Mouse (Mus musculus) neural tube, embryonic 13.5 days (tissue): ENCODE data around the gene Usp39. TPM values are rescaled to one million over a fixed set of nuclear protein-coding genes. Genes with fewer than 3 reads are reported as not detected.

Source experiments
- ATAC-seq: fragments of 200-750 bp; cut with Nextera tagmentation; 2 replicates; pipeline ENCODE4 v1.8.0; 2017; ENCODE audit warnings: low read depth, mild to moderate bottlenecking, moderate TSS enrichment, moderate library complexity
- H3K27ac ChIP-seq: fragments of 300-500 bp; sonication (generic); replicated peaks from 2 replicates; pipeline ENCODE4 v1.5.1; 2015; ENCODE audit warnings: moderate library complexity, mild to moderate bottlenecking, inconsistent platforms
- H3K27me3 ChIP-seq: fragments of 300-500 bp; sonication (generic); 2 replicates; pipeline ENCODE4 v1.6.1; 2015; ENCODE audit warnings: mild to moderate bottlenecking, inconsistent platforms
- H3K36me3 ChIP-seq: fragments of 300-500 bp; sonication (generic); 2 replicates; pipeline ENCODE4 v1.6.1; 2015; ENCODE audit warnings: mild to moderate bottlenecking, inconsistent platforms
- H3K4me1 ChIP-seq: fragments of 300-500 bp; sonication (generic); replicated peaks from 2 replicates; pipeline ENCODE4 v1.6.1; 2015; ENCODE audit warnings: inconsistent platforms
- H3K4me2 ChIP-seq: fragments of 300-500 bp; sonication (generic); 2 replicates; pipeline ENCODE4 v1.6.1; 2015; ENCODE audit warnings: inconsistent platforms, mild to moderate bottlenecking, moderate library complexity
- H3K4me3 ChIP-seq: fragments of 300-500 bp; sonication (generic); 2 replicates; pipeline ENCODE4 v1.5.1; 2015; ENCODE audit warnings: mild to moderate bottlenecking, inconsistent platforms
- H3K9ac ChIP-seq: fragments of 300-500 bp; sonication (generic); 2 replicates; pipeline ENCODE4 v1.6.1; 2015; ENCODE audit warnings: moderate library complexity, mild to moderate bottlenecking, inconsistent platforms
- H3K9me3 ChIP-seq: fragments of 300-500 bp; sonication (generic); 2 replicates; pipeline ENCODE4 v1.6.1; 2016; ENCODE audit warnings: inconsistent platforms
- WGBS: fragments of 180-500 bp; shearing (Covaris S2); methylation state at CpG from one replicate; pipeline ENCODE4 v1.1.7; 2015; 5-methylcytosine and 5-hydroxymethylcytosine counted together
- polyA plus RNA-seq: library from polyadenylated mRNA; unstranded; fragments of >200 nt; fragmentation: Nextera tagmentation; extraction: Ambion mirVana; gene quantifications from 2 replicates; pipeline ENCODE4 v1.2.1, GENCODE M21; 2015

The Usp39 gene
- polyA plus RNA-seq, 1 experiment from 2014 or later: 47.2 TPM

DNA sequence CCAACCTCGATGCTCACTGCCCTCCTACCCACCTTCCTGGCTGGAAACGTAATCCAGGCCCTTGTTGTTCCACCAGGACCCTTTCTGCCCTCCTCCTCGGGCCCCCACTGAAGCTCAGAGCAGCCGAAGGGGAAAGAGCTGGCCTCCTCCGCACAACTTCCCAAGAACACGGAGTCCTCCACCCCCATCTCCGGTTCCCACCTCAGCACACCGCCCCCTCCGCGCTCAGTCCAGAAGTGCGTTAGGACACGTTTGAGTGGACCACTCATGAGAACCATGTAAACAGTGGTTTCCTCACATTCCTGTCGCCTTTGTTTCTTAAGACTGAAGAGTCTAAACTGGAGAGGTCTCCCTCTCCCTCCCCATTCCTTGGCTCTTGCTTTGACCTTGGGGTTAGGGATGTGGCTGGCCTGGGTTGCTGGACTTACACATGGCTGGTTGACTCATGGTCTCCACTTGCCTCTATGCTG lies 68.0 kb downstream of the Usp39 start:
- no peaks in the 10 kb centered on the region for H3K9me3 ChIP-seq
- no peaks in the 10 kb centered on the region for H3K27me3 ChIP-seq
- WGBS: 86% methylated on average over 13 of the region's 13 CpGs
- no peak overlapping the region for H3K9ac ChIP-seq
- no peaks in the 10 kb centered on the region for H3K36me3 ChIP-seq
- no peak for ATAC-seq
- H3K27ac ChIP-seq: no peak overlapping the region
- H3K4me1 ChIP-seq: no peaks in the 10 kb centered on the region
- no peak overlapping the region for H3K4me2 ChIP-seq
- no peak overlapping the region for H3K4me3 ChIP-seq

DNA sequence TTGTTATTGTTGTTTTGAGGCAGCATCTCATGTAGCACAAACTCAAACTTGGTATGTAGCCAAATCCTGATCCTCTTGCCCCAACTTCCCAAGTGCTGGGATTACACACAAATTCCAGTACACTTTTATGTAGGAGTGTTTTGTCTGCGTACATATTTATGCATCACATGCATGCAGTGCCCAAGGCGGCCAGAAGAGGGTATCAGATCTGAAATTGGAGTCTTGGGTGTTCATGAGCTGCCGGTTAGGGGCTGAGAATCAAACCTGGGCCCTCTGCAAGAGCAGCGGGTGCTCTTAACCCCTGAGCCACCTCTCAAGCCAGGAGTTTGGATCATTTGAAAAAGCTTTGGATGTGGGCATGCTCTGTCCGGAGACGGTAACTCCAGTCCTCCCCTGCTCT lies 68.8 kb downstream of the Usp39 start:
- Histone ChIP-seq H3K9ac (no peak overlapping the region), H3K4me1 (no peaks in the 10 kb centered on the region), H3K27ac (no peak overlapping the region), H3K9me3 (no peaks in the 10 kb centered on the region), H3K4me3 (no peak overlapping the region), H3K36me3 (no peaks in the 10 kb centered on the region), H3K27me3 (no peaks in the 10 kb centered on the region), H3K4me2 (no peak overlapping the region)
- no peak for ATAC-seq
- WGBS: 90% methylated on average over 6 of the region's 6 CpGs

DNA sequence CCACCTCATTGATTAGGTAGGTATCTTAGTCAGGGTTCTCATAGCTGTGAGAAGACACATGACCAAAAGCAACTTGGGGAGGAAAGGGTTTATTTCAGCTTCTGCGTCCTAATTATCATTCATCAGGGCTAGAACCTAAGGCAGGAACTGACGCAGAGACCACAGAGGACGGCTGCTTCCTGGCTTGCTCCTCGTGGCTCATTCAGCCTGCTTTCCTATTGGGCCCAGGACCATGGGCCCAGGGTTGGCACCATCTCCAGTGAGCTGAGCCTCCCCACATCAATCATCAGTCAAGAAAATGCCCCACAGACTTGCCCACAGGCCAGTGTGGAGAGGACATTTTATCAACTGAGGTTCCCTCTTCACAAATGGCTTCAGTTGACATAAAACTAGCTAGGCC lies 69.5 kb downstream of the Usp39 start:
- H3K27me3 ChIP-seq: no peaks in the 10 kb centered on the region
- H3K4me1 ChIP-seq: no peaks in the 10 kb centered on the region
- WGBS: 75% methylated on average over 4 of the region's 4 CpGs
- ATAC-seq: no peak
- H3K27ac ChIP-seq: no peak overlapping the region
- no peaks in the 10 kb centered on the region for H3K36me3 ChIP-seq
- H3K4me2 ChIP-seq: no peak overlapping the region
- H3K9ac ChIP-seq: no peak overlapping the region
- H3K9me3 ChIP-seq: no peaks in the 10 kb centered on the region
- H3K4me3 ChIP-seq: no peak overlapping the region

DNA sequence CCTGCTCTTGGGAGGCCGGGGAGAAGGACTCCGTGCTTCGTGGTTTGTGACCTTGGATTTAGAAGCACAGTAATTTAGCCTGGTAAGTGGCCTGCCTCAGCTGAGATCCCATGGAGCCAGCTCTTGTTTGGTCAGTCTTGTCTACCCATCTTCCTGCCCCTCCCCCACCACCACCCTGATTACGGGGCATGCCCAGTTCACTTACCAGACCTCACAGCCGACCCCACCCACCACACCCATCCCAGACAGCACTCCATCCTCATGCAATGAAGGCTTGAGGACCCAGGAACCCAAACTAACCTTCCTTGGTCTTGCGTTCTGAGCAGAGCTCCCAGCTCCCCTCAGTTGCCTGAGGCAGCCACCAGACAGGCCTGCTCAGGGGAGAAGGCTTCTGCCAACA lies 71.8 kb downstream of the Usp39 start:
- H3K9me3 ChIP-seq: no peaks in the 10 kb centered on the region
- H3K27me3 ChIP-seq: no peaks in the 10 kb centered on the region
- 0 out of 2 replicates have a peak, but pooled peaks cover 4% of the 10 kb centered on the region for H3K4me1 ChIP-seq
- H3K36me3 ChIP-seq: no peaks in the 10 kb centered on the region
- ATAC-seq: no peak
- H3K27ac ChIP-seq: no peak overlapping the region
- no peak overlapping the region for H3K4me2 ChIP-seq
- 82% methylated on average over 6 of the region's 6 CpGs for WGBS
- no peak overlapping the region for H3K4me3 ChIP-seq
- H3K9ac ChIP-seq: no peak overlapping the region

DNA sequence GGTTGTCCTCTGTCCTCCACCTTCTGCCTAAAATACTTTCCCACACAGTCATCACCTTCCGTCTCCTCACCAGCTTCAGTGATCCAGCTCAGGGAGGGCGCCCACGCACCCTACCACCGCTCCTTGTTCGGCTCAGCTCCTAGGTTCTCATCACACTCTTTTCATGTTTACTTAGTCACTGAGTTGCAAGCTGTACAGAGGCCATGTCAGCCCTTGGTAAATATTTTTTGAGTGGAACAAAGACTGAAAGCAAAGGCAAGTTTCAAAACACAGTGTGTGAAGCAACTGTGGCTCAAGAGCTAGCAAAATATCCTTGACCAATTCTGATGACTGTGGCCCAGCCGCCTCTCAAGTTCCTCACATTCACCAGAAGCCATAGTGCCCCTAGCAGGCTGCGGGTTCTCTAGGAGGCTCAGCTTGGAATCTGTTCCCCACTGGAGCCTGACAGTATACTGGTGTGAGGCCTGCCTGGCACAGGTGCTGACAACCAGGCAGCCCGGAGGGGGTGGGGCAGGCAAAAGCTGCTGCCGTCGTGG lies 72.8 kb downstream of the Usp39 start:
- no peak for ATAC-seq
- no peak overlapping the region for H3K4me2 ChIP-seq
- no peaks in the 10 kb centered on the region for H3K9me3 ChIP-seq
- H3K36me3 ChIP-seq: no peaks in the 10 kb centered on the region
- no peak overlapping the region for H3K27ac ChIP-seq
- WGBS: 84% methylated on average over 10 of the region's 10 CpGs
- H3K27me3 ChIP-seq: 0 out of 2 replicates have a peak, but pooled peaks cover 1% of the 10 kb centered on the region
- 0 out of 2 replicates have a peak, but pooled peaks cover 6% of the 10 kb centered on the region for H3K4me1 ChIP-seq
- no peak overlapping the region for H3K9ac ChIP-seq
- H3K4me3 ChIP-seq: no peak overlapping the region

DNA sequence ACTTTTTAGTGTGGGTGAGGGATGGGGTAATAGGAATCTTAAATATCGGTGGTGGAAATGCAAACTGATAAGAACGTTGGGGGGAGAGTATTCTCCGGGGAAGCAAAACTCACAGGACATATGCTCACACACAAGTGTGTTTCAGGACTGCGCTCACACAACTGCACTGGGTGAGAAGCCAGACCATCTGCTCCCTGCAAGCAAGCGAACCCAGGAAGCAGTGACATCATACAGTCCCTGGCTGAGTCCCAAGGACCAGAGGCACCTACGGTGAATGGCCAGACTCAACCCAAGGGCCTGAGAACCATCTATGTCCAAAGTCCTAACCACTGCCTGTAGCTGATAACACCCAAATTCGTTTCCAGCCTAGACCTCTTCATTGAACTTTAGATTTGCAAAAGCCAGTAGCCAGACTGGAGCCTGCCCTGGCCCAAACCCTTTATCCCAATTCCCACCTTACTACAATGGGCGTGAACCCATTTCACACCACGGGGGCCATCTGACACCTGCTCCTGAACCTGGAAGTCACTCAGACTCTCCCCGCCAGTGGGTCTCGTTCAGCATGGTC lies 73.9 kb downstream of the Usp39 start:
- 0 out of 2 replicates have a peak, but pooled peaks cover 6% of the 10 kb centered on the region for H3K4me1 ChIP-seq
- H3K4me2 ChIP-seq: no peak overlapping the region
- ATAC-seq: no peak
- H3K9me3 ChIP-seq: no peaks in the 10 kb centered on the region
- no peak overlapping the region for H3K27ac ChIP-seq
- H3K36me3 ChIP-seq: no peaks in the 10 kb centered on the region
- 77% methylated on average over 11 of the region's 11 CpGs for WGBS
- 0 out of 2 replicates have a peak, but pooled peaks cover 5% of the 10 kb centered on the region for H3K27me3 ChIP-seq
- H3K9ac ChIP-seq: no peak overlapping the region
- no peak overlapping the region for H3K4me3 ChIP-seq

DNA sequence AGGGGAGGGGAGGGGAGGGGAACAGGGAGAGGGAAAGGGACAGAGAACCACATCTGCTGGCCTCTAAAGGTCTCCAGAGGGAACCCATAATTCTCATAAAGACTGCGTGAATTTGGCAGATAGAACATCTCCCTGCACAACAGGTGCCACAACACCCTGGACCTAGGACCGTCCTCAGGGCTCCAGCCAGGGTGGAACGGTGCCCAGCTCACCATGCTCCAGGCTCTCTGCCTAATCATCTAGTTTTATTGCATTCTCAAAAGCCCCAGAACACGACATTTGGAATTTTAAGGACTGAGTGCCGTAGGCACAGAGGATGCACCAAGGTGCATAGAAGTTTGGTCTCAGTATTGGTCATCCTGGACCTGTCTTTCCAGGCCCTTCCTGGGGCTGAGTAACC lies 74.7 kb downstream of the Usp39 start:
- ATAC-seq: no peak
- no peak overlapping the region for H3K4me2 ChIP-seq
- 74% methylated on average over 5 of the region's 5 CpGs for WGBS
- H3K9ac ChIP-seq: no peak overlapping the region
- H3K4me1 ChIP-seq: 0 out of 2 replicates have a peak, but pooled peaks cover 6% of the 10 kb centered on the region
- H3K9me3 ChIP-seq: no peaks in the 10 kb centered on the region
- no peak overlapping the region for H3K4me3 ChIP-seq
- no peaks in the 10 kb centered on the region for H3K36me3 ChIP-seq
- 0 out of 2 replicates have a peak, but pooled peaks cover 5% of the 10 kb centered on the region for H3K27me3 ChIP-seq
- H3K27ac ChIP-seq: no peak overlapping the region

Other genes with a start within 250 kb of the Usp39 start
- 54.6 and 59.2 TPM in 2 replicates for gene St3gal5, start 247.6 kb downstream of the Usp39 start, polyA plus RNA-seq
- 3.9 and 4.7 TPM in 2 replicates for gene Atoh8, start 109.6 kb downstream of the Usp39 start, polyA plus RNA-seq
- 0.22 and 0.76 TPM in 2 replicates for gene Sftpb, start 40.6 kb downstream of the Usp39 start, polyA plus RNA-seq
- 16.7 and 19.3 TPM in 2 replicates for gene 0610030E20Rik, start 2.1 kb upstream of the Usp39 start, polyA plus RNA-seq
- gene Tmem150a, start 10.3 kb upstream of the Usp39 start, polyA plus RNA-seq: 16.5 and 21.4 TPM in 2 replicates
- 140 and 148 TPM in 2 replicates for gene Rnf181, start 21.8 kb upstream of the Usp39 start, polyA plus RNA-seq
- 19.8 and 24.1 TPM in 2 replicates for gene Vamp5, start 35.3 kb upstream of the Usp39 start, polyA plus RNA-seq
- 28.9 and 29.7 TPM in 2 replicates for gene Vamp8, start 45.5 kb upstream of the Usp39 start, polyA plus RNA-seq
- 21.5 and 22.1 TPM in 2 replicates for gene Ggcx, start 69.1 kb upstream of the Usp39 start, polyA plus RNA-seq
- 352 and 360 TPM in 2 replicates for gene Mat2a, start 94.4 kb upstream of the Usp39 start, polyA plus RNA-seq
- 0.36 and 0.55 TPM in 2 replicates for gene Sh2d6, start 176.5 kb upstream of the Usp39 start, polyA plus RNA-seq
- 11.9 and 12.9 TPM in 2 replicates for gene Capg, start 199.2 kb upstream of the Usp39 start, polyA plus RNA-seq